ENCODE assay signal across 13 mouse cellular contexts in genomic region chr12:95547301-95547700, GRCm38 (mm10).
DNase-seq lines count a peak whose midpoint lies in the region; ATAC-seq lines count a peak whose summit lies in the region.
"Had no signal": no experiment of that assay in that cellular context is flagged by ENCODE, and none has a peak within 500 bp of the region (broad histone marks: within the 10 kb centered on the region; RNA-seq: fewer than 3 reads in every experiment).

No protein-coding gene starts in this region.

- H3K9me3 ChIP-seq in heart, embryonic 16.5 days (replicated peaks; ENCODE audit: control insufficient read depth, low read length) = no peaks in the 10 kb centered on the region
- H3K9me3 ChIP-seq in lung, embryonic 16.5 days (ENCODE audit: control insufficient read depth, low read length) = no peaks in the 10 kb centered on the region
- H3K9me3 ChIP-seq: embryonic facial prominence, embryonic 13.5 days; midbrain, embryonic 12.5 days; neural tube, embryonic 12.5 days had no signal

- no peak overlapping the region for H3K27ac ChIP-seq in heart, embryonic 16.5 days (ENCODE audit: low read length)
- H3K27ac ChIP-seq in lung, embryonic 16.5 days (ENCODE audit: low read length) = no peak overlapping the region
- H3K27ac ChIP-seq: embryonic facial prominence, embryonic 13.5 days; liver, embryonic 14.5 days; midbrain, embryonic 12.5 days; neural tube, embryonic 12.5 days had no signal

- no peak overlapping the region for H3K4me3 ChIP-seq in heart, embryonic 16.5 days (ENCODE audit: low read length)
- H3K4me3 ChIP-seq in lung, embryonic 16.5 days (ENCODE audit: low read length) = no peak overlapping the region
- H3K4me3 ChIP-seq: embryonic facial prominence, embryonic 13.5 days; midbrain, embryonic 12.5 days; neural tube, embryonic 12.5 days had no signal

- 0 out of 2 replicates have a peak, but pooled peaks have one; percentile 14 for ATAC-seq in heart, embryonic 16.5 days (replicated peaks; ENCODE audit: extremely low read depth, insufficient read depth, low FRiP score)
- peak; percentile 51; the same call in 1 of the 2 replicates for ATAC-seq in lung, embryonic 16.5 days (ENCODE audit: low read depth)
- no peak for ATAC-seq in granulocyte monocyte progenitor cell, adult 5-6 weeks (replicated peaks; ENCODE audit: poor library complexity, severe bottlenecking)
- ATAC-seq: forebrain, postnatal 0 days had no signal

- H3K27me3 ChIP-seq in heart, embryonic 16.5 days (ENCODE audit: control insufficient read depth, insufficient read depth, low read length) = no peaks in the 10 kb centered on the region
- H3K27me3 ChIP-seq in lung, embryonic 16.5 days (ENCODE audit: control insufficient read depth, insufficient read depth, low read depth, low read length) = no peaks in the 10 kb centered on the region
- H3K27me3 ChIP-seq: embryonic facial prominence, embryonic 13.5 days; midbrain, embryonic 12.5 days; neural tube, embryonic 12.5 days had no signal

- H3K4me2 ChIP-seq in heart, embryonic 16.5 days (ENCODE audit: low read depth, low read length) = no peak overlapping the region
- H3K4me2 ChIP-seq in lung, embryonic 16.5 days (ENCODE audit: low read depth, low read length) = no peak overlapping the region
- H3K4me2 ChIP-seq: embryonic facial prominence, embryonic 13.5 days; midbrain, embryonic 12.5 days; neural tube, embryonic 12.5 days had no signal

- no peak overlapping the region for H3K9ac ChIP-seq in heart, embryonic 16.5 days (ENCODE audit: low read length)
- no peak overlapping the region for H3K9ac ChIP-seq in lung, embryonic 16.5 days (ENCODE audit: low read length)
- H3K9ac ChIP-seq: embryonic facial prominence, embryonic 13.5 days; forebrain, postnatal 0 days; liver, embryonic 14.5 days; midbrain, embryonic 12.5 days; neural tube, embryonic 12.5 days had no signal

- H3K36me3 ChIP-seq in heart, embryonic 16.5 days (ENCODE audit: control insufficient read depth, insufficient read depth) = no peaks in the 10 kb centered on the region
- H3K36me3 ChIP-seq in lung, embryonic 16.5 days (ENCODE audit: control insufficient read depth, insufficient read depth, low read length) = no peaks in the 10 kb centered on the region
- H3K36me3 ChIP-seq: embryonic facial prominence, embryonic 13.5 days; midbrain, embryonic 12.5 days; neural tube, embryonic 12.5 days had no signal

- WGBS in heart, embryonic 16.5 days = 35% methylated on average over 6 of the region's 6 CpGs
- 23% methylated on average over 6 of the region's 6 CpGs for WGBS in lung, embryonic 16.5 days

- no peaks in the 10 kb centered on the region for H3K4me1 ChIP-seq in heart, embryonic 16.5 days (ENCODE audit: control insufficient read depth, insufficient read depth, low read length)
- H3K4me1 ChIP-seq in lung, embryonic 16.5 days (replicated peaks; ENCODE audit: control insufficient read depth, insufficient read depth, low read length) = 0 out of 2 replicates have a peak, but pooled peaks cover 2% of the 10 kb centered on the region
- H3K4me1 ChIP-seq: midbrain, embryonic 12.5 days; neural tube, embryonic 12.5 days had no signal

- no peak for DNase-seq in heart, adult 11 months
- DNase-seq in lung, postnatal 25 days (ENCODE audit: low spot score) = no peak
- peak; percentile 45 for DNase-seq in embryo, embryonic 10.5 days (ENCODE audit: low spot score)
- peak; percentile 21 to 34 for DNase-seq in kidney, postnatal 25 days
- DNase-seq in cerebellum, adult 18-20 months = no peak
- DNase-seq: forebrain, postnatal 0 days had no signal

Comparison
In these comparisons a context has a peak if more than half of its experiments do, and no peak if none do; other contexts are left out.
1. DNase-seq: peak in embryo, embryonic 10.5 days (single experiment) and kidney, postnatal 25 days (2 of 2); none in heart, adult 11 months (single experiment), lung, postnatal 25 days (single experiment) and cerebellum, adult 18-20 months (0 of 2).